Mouse (Mus musculus) brain, embryonic 14.5 days (tissue): ENCODE measurements at regions not wholly inside any gene's neighbourhood (a gene's known extent, or its start where the extent isn't known, plus 50 kb on each side); places are given as distances from the start of the nearest gene placed in this dataset.

Experiments used
- CTCF ChIP-seq: fragments of 200-500 bp; IDR thresholded peaks from 2 replicates; pipeline ENCODE4 v1.5.1; 2012; ENCODE audit warnings: inconsistent platforms, mild to moderate bottlenecking, moderate library complexity, borderline replicate concordance; ENCODE audit not compliant: insufficient read depth, insufficient read length; ENCODE audit errors: extremely low read depth
- POLR2A ChIP-seq: fragments of 200-500 bp; IDR thresholded peaks from 2 replicates; pipeline ENCODE4 v1.6.1; 2012; ENCODE audit warnings: mild to moderate bottlenecking, inconsistent platforms, borderline replicate concordance; ENCODE audit not compliant: poor library complexity, insufficient read depth, insufficient read length, severe bottlenecking; ENCODE audit errors: extremely low read depth

DNA sequence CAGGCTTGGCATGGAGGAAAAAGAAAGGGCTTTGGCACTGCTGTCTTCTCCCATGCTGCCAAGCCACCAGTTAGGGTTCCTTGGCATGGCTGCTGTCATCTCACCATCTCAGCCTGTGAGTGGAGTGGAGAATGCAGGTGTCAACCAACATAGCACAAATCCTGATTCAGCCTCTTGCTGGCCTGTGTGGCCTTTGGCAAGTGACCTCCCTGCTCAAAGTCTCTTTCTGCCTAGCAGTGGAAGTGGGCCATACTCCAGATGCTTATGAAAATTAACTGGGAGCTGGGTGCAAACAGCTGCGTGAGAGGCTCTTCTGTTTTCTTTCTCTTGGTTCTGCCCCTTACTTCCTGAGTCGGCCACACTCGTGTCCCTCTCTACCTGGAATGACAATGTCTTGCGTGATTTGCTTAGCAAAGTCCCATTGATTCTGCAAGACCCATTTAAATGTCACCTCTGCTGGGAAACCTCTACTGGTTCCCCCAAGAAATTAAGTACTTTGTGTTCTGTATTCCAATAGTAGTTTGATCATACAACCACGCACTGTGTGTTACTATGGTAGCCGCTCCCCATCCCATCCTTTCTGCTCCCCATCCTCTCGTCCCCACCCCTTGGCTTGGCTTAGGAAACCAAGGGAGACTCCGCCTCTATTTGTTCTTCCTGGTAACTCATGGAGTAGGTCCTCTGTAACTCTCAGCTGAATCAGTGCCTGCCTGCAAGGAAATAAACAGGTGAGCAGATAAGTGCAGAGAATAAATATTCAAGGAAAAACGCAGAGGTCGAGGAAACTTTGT, 84.9 kb upstream of the Bod1 start:
- TF ChIP-seq POLR2A (no peak), CTCF (no peak)
